Mouse (Mus musculus): ENCODE measurements around the gene Ext2.

- no peak for TF ChIP-seq FLI1 (IDR thresholded peaks at IDR 0.05; ENCODE audit: low read length)
- TF ChIP-seq GATA1 (IDR thresholded peaks at IDR 0.05; ENCODE audit: borderline replicate concordance, low read length), result no peak
Observed at GRCm38 (mm10) chr2:93770895-93771294, 51.5 kb downstream of the Ext2 start.

All from megakaryocyte, embryonic 14.5 days (primary cell).